Mouse (Mus musculus): ENCODE measurements around the gene Sgsm3. TPM values are rescaled to one million over a fixed set of nuclear protein-coding genes. Genes with fewer than 3 reads are reported as not detected.

Gene Sgsm3
- polyA plus RNA-seq, 1 experiment from 2014 or later = 20.2 TPM

DNA sequence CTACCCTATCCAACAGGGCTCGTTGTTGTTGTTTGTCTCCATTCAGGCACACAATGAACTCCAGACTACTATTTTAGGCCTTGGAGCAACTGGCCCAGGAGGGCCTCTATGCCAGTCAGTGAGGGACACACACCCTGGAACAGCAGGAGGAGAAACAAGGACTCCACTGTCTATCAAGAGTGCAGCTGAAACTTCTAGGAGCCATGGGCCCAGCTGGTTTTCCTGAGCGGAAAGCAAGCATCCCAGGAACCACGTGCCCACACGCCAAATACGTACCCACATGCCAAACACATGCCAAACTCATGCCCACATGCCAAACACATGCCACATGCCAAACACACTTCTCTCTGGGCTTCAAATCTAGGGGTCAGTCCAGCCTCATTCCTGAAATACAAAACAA is 60.9 kb downstream of the Sgsm3 start:
- H3K36me3 ChIP-seq (ENCODE audit: control insufficient read depth, insufficient read depth, low read length) = no peaks in the 10 kb centered on the region
- DNase-seq (ENCODE audit: low spot score) (no peak), ATAC-seq (ENCODE audit: insufficient number of reproducible peaks, low FRiP score, low TSS enrichment, low read depth) (no peak)
- H3K27ac ChIP-seq (replicated peaks; ENCODE audit: low read depth, low read length) = no peak overlapping the region
- H3K4me1 ChIP-seq (ENCODE audit: control insufficient read depth, insufficient read depth, low read length) = peaks cover 10% of the 10 kb centered on the region
- H3K4me2 ChIP-seq (ENCODE audit: low read depth, severe bottlenecking) = no peak overlapping the region
- WGBS = 92% methylated on average over 5 of the region's 5 CpGs
- H3K4me3 ChIP-seq (ENCODE audit: low read depth, low read length) = no peak overlapping the region
- no peak overlapping the region for H3K9ac ChIP-seq (ENCODE audit: low read length)
- no peaks in the 10 kb centered on the region for H3K27me3 ChIP-seq (ENCODE audit: control insufficient read depth, insufficient read depth, low read length)
- no peaks in the 10 kb centered on the region for H3K9me3 ChIP-seq (ENCODE audit: control insufficient read depth, low read length)

DNA sequence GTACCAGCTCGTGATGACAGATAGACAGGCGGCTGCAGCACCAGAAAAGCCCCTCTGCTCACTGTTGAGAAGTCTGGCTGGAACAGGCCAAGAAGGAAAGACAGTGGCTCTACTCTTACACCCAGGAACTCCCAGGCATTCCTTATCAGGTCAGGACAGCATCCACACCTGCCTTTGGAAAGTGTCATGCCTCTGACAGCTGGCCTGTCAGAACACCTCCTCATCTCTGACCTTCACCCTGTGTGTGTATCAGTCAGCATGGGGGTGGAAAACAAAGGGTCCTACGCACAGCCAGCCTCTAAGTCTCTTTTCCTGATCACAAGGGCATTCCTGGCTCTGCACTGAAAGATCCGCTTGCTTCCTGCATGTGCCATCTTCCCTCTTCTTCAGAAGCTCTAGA is 64.2 kb downstream of the Sgsm3 start:
- no peaks in the 10 kb centered on the region for H3K9me3 ChIP-seq (ENCODE audit: control insufficient read depth, low read length)
- ATAC-seq (ENCODE audit: insufficient number of reproducible peaks, low FRiP score, low TSS enrichment, low read depth) (no peak), DNase-seq (ENCODE audit: low spot score) (no peak)
- H3K36me3 ChIP-seq (ENCODE audit: control insufficient read depth, insufficient read depth, low read length) = no peaks in the 10 kb centered on the region
- H3K27me3 ChIP-seq (ENCODE audit: control insufficient read depth, insufficient read depth, low read length) = no peaks in the 10 kb centered on the region
- H3K4me2 ChIP-seq (ENCODE audit: low read depth, severe bottlenecking) = no peak overlapping the region
- H3K27ac ChIP-seq (replicated peaks; ENCODE audit: low read depth, low read length) = no peak overlapping the region
- no peak overlapping the region for H3K4me3 ChIP-seq (ENCODE audit: low read depth, low read length)
- H3K9ac ChIP-seq (ENCODE audit: low read length) = no peak overlapping the region
- whole genome bisulfite sequencing = 67% methylated on average over 4 of the region's 4 CpGs
- H3K4me1 ChIP-seq (ENCODE audit: control insufficient read depth, insufficient read depth, low read length) = peaks cover 2% of the 10 kb centered on the region; the same call in 1 of the 2 replicates

- WGBS = 63% methylated on average over 13 of the region's 13 CpGs
- no peak overlapping the region for H3K27ac ChIP-seq (replicated peaks; ENCODE audit: low read depth, low read length)
- no peaks in the 10 kb centered on the region for H3K9me3 ChIP-seq (ENCODE audit: control insufficient read depth, low read length)
- no peaks in the 10 kb centered on the region for H3K27me3 ChIP-seq (ENCODE audit: control insufficient read depth, insufficient read depth, low read length)
- H3K4me3 ChIP-seq (ENCODE audit: low read depth, low read length) = no peak overlapping the region
- H3K4me2 ChIP-seq (ENCODE audit: low read depth, severe bottlenecking) = no peak overlapping the region
- peaks cover 2% of the 10 kb centered on the region; the same call in 1 of the 2 replicates for H3K4me1 ChIP-seq (ENCODE audit: control insufficient read depth, insufficient read depth, low read length)
- H3K36me3 ChIP-seq (ENCODE audit: control insufficient read depth, insufficient read depth, low read length) = no peaks in the 10 kb centered on the region
- DNase-seq (ENCODE audit: low spot score) (peak; percentile 64), ATAC-seq (ENCODE audit: insufficient number of reproducible peaks, low FRiP score, low TSS enrichment, low read depth) (no peak)
- H3K9ac ChIP-seq (ENCODE audit: low read length) = no peak overlapping the region
Measured at GRCm38 (mm10) chr15:81042276-81042931, 64.8 kb downstream of the Sgsm3 start.

DNA sequence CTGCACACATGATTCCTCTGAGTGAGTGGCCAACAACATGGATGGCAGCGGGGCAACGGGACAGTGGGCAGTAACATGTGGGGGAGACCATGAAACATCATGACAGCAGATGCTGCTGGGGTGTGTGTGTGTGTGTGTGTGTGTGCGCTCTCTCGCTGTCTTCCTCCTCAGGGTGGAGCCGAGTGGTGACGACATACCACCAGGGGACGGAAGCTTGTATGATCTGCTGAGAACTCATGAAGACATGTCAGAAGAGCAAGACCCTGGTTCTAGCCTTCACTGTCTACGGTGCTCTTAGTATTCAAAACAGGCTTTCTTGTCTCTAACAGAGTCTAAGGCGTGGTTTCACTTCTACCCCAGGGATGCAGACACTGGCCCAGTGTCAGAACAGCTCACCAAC is 66.9 kb downstream of the Sgsm3 start:
- H3K4me2 ChIP-seq (ENCODE audit: low read depth, severe bottlenecking) = no peak overlapping the region
- no peak overlapping the region for H3K9ac ChIP-seq (ENCODE audit: low read length)
- no peak overlapping the region for H3K27ac ChIP-seq (replicated peaks; ENCODE audit: low read depth, low read length)
- no peaks in the 10 kb centered on the region for H3K36me3 ChIP-seq (ENCODE audit: control insufficient read depth, insufficient read depth, low read length)
- H3K9me3 ChIP-seq (ENCODE audit: control insufficient read depth, low read length) = no peaks in the 10 kb centered on the region
- no peaks in the 10 kb centered on the region for H3K27me3 ChIP-seq (ENCODE audit: control insufficient read depth, insufficient read depth, low read length)
- DNase-seq (ENCODE audit: low spot score) = no peak
- no peak for ATAC-seq (ENCODE audit: insufficient number of reproducible peaks, low FRiP score, low TSS enrichment, low read depth)
- H3K4me3 ChIP-seq (ENCODE audit: low read depth, low read length) = no peak overlapping the region
- peaks cover 2% of the 10 kb centered on the region; the same call in 1 of the 2 replicates for H3K4me1 ChIP-seq (ENCODE audit: control insufficient read depth, insufficient read depth, low read length)
- 96% methylated on average over 9 of the region's 9 CpGs for WGBS

DNA sequence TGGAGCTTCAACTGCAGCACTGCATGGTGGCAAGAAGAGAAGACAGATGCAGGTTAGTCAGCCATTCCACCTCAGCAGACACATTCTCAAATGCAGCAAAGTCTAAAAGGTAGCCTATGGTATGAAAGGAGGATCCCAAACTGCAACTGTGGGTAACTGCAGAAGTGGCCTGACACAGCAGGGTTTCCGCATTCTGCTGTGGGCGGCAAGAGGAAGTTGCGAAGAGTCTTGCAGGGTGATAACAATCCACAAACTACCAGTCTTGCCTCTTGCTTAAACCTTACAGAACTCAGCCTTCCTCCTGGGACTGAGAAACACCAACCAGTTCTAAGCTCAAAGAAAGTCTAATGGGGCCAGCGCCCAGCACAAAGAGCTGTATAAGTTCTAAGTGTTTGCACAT is 67.8 kb downstream of the Sgsm3 start:
- H3K27me3 ChIP-seq (ENCODE audit: control insufficient read depth, insufficient read depth, low read length) = no peaks in the 10 kb centered on the region
- whole genome bisulfite sequencing = 94% methylated on average over 4 of the region's 4 CpGs
- H3K4me3 ChIP-seq (ENCODE audit: low read depth, low read length) = no peak overlapping the region
- no peak overlapping the region for H3K27ac ChIP-seq (replicated peaks; ENCODE audit: low read depth, low read length)
- no peak overlapping the region for H3K9ac ChIP-seq (ENCODE audit: low read length)
- H3K4me2 ChIP-seq (ENCODE audit: low read depth, severe bottlenecking) = no peak overlapping the region
- H3K9me3 ChIP-seq (ENCODE audit: control insufficient read depth, low read length) = no peaks in the 10 kb centered on the region
- no peak for DNase-seq (ENCODE audit: low spot score)
- H3K4me1 ChIP-seq (ENCODE audit: control insufficient read depth, insufficient read depth, low read length) = peaks cover 2% of the 10 kb centered on the region; the same call in 1 of the 2 replicates
- H3K36me3 ChIP-seq (ENCODE audit: control insufficient read depth, insufficient read depth, low read length) = no peaks in the 10 kb centered on the region
- ATAC-seq (ENCODE audit: insufficient number of reproducible peaks, low FRiP score, low TSS enrichment, low read depth) = no peak

DNA sequence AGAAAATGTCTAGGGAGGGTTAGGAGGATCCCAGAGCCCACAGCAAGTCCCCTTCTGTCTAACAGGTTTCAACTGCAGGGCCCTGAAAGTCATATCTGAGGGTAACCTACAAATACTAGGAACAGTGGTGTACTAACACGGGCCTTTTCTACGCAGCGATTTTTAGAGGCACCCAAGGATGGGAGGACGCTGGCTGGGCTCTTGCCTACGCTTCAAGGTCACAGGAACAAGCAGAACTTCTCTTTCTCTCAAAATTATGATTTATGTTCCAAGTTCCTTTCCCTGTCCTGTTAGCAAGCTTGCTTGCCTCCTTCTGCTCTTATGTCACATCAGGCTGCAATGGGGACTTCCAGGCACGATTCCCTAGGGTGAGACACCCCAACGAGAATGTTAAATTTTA is 68.5 kb downstream of the Sgsm3 start:
- Histone ChIP-seq H3K4me3 (ENCODE audit: low read depth, low read length) (no peak overlapping the region), H3K4me2 (ENCODE audit: low read depth, severe bottlenecking) (no peak overlapping the region), H3K27ac (replicated peaks; ENCODE audit: low read depth, low read length) (no peak overlapping the region), H3K9ac (ENCODE audit: low read length) (no peak overlapping the region), H3K36me3 (ENCODE audit: control insufficient read depth, insufficient read depth, low read length) (no peaks in the 10 kb centered on the region), H3K4me1 (ENCODE audit: control insufficient read depth, insufficient read depth, low read length) (peaks cover 2% of the 10 kb centered on the region; the same call in 1 of the 2 replicates), H3K9me3 (ENCODE audit: control insufficient read depth, low read length) (no peaks in the 10 kb centered on the region), H3K27me3 (ENCODE audit: control insufficient read depth, insufficient read depth, low read length) (no peaks in the 10 kb centered on the region)
- WGBS = 92% methylated on average over 7 of the region's 7 CpGs
- DNase-seq (ENCODE audit: low spot score) (no peak), ATAC-seq (ENCODE audit: insufficient number of reproducible peaks, low FRiP score, low TSS enrichment, low read depth) (no peak)

DNA sequence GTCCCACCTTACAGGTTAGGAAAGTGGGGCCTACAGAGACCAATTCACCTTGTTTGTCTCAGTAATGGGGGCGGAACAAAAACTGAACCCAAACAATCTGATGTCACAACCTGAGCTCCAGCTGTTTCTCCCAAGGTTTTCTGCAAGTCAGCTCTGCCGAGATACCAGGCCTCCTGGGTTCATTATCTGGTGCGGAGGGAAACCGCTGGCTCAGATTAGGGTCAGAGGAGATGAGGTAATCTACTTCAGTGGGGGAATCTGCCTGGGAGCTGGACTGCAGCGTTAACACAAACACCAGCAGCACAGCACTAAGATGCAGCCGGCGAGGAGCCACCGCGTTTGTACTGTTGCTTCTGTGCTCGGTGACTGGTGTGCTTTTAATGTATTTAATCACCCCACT is 69.9 kb downstream of the Sgsm3 start:
- Histone ChIP-seq H3K9me3 (ENCODE audit: control insufficient read depth, low read length) (no peaks in the 10 kb centered on the region), H3K4me3 (ENCODE audit: low read depth, low read length) (no peak overlapping the region), H3K9ac (ENCODE audit: low read length) (no peak overlapping the region), H3K4me2 (ENCODE audit: low read depth, severe bottlenecking) (no peak overlapping the region), H3K27me3 (ENCODE audit: control insufficient read depth, insufficient read depth, low read length) (no peaks in the 10 kb centered on the region), H3K27ac (replicated peaks; ENCODE audit: low read depth, low read length) (no peak overlapping the region), H3K4me1 (ENCODE audit: control insufficient read depth, insufficient read depth, low read length) (peaks cover 2% of the 10 kb centered on the region; the same call in 1 of the 2 replicates), H3K36me3 (ENCODE audit: control insufficient read depth, insufficient read depth, low read length) (no peaks in the 10 kb centered on the region)
- WGBS = 50% methylated on average over 10 of the region's 10 CpGs
- DNase-seq (ENCODE audit: low spot score) (no peak), ATAC-seq (ENCODE audit: insufficient number of reproducible peaks, low FRiP score, low TSS enrichment, low read depth) (no peak)

DNA sequence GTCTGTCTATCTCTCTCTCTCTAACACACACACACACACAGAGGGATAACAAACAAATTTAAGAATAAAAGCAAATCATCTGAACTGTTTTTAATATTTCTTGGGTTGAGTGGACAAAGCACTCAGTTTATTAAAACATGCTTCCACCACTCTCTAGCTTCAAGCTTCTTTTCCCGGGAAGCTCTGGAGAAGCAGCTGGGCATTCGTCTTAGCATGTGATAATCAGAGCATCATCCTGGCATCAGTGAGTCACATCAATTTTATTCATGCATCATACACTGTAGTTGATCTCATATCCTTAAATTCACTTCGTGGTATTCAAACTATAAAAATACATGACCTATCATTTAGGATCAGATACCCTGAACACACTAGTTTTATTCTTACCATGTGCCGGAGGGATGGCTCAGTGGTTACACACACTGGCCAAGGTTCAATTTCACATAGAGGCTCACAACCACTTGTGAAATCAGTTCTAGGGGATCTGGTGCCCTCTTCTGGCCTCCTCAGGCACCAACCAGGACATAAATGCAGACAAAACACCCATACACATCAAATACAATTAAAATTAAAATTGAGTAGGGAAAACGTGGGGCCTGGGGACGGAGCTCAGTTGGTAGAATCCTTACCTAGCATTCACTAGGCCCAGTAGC is 72.0 kb downstream of the Sgsm3 start:
- Histone ChIP-seq H3K36me3 (ENCODE audit: control insufficient read depth, insufficient read depth, low read length) (no peaks in the 10 kb centered on the region), H3K27me3 (ENCODE audit: control insufficient read depth, insufficient read depth, low read length) (no peaks in the 10 kb centered on the region), H3K9ac (ENCODE audit: low read length) (no peak overlapping the region), H3K27ac (replicated peaks; ENCODE audit: low read depth, low read length) (no peak overlapping the region), H3K4me2 (ENCODE audit: low read depth, severe bottlenecking) (no peak overlapping the region), H3K4me3 (ENCODE audit: low read depth, low read length) (no peak overlapping the region), H3K9me3 (ENCODE audit: control insufficient read depth, low read length) (no peaks in the 10 kb centered on the region), H3K4me1 (ENCODE audit: control insufficient read depth, insufficient read depth, low read length) (no peaks in the 10 kb centered on the region)
- WGBS = 78% methylated on average over 6 of the region's 6 CpGs
- DNase-seq (ENCODE audit: low spot score) (peak; percentile 42), ATAC-seq (ENCODE audit: insufficient number of reproducible peaks, low FRiP score, low TSS enrichment, low read depth) (no peak)

All from limb, embryonic 11.5 days (tissue).